Mouse (Mus musculus) C2C12 (cell line): Measurements from ENCODE around the gene Ripk4. TPM values are rescaled to one million over a fixed set of nuclear protein-coding genes. Genes with fewer than 3 reads are reported as not detected.

Experiments
- H3K27me3 ChIP-seq: one replicate; pipeline ENCODE4 v1.6.1; 2011; ENCODE audit not compliant: control insufficient read depth, insufficient read depth, insufficient read length
- H3K36me3 ChIP-seq: one replicate; pipeline ENCODE4 v1.6.1; 2011; ENCODE audit not compliant: control insufficient read depth, insufficient read depth
- H3K4me3 ChIP-seq: one replicate; pipeline ENCODE4 v1.5.1; 2011; ENCODE audit warnings: mild to moderate bottlenecking, control low read depth; ENCODE audit not compliant: poor library complexity, insufficient read depth, severe bottlenecking
- H3K79me2 ChIP-seq: one replicate; pipeline ENCODE4 v1.6.1; 2011; ENCODE audit not compliant: control insufficient read depth, insufficient read depth
- H3K79me3 ChIP-seq: one replicate; pipeline ENCODE4 v1.6.1; 2011; ENCODE audit warnings: low read depth, control low read depth
- H3ac ChIP-seq: one replicate; pipeline ENCODE3; 2011; ENCODE audit warnings: low read depth; ENCODE audit not compliant: control insufficient read depth, insufficient read length
- CEBPB ChIP-seq: IDR thresholded peaks from one replicate; pipeline ENCODE4 v1.6.1; 2011; ENCODE audit warnings: low read depth, mild to moderate bottlenecking, control low read depth, moderate library complexity
- CTCF ChIP-seq: IDR thresholded peaks from one replicate; pipeline ENCODE4 v1.5.1; 2011; ENCODE audit not compliant: control insufficient read depth, insufficient read depth, insufficient read length
- FOSL1 ChIP-seq: IDR thresholded peaks from one replicate; pipeline ENCODE4 v1.8.0; 2011; ENCODE audit warnings: mild to moderate bottlenecking, low read length; ENCODE audit not compliant: poor library complexity, insufficient read depth, severe bottlenecking
- MAX ChIP-seq: IDR thresholded peaks from one replicate; pipeline ENCODE4 v1.6.1; 2011; ENCODE audit warnings: mild to moderate bottlenecking, control low read depth
- MYOD1 ChIP-seq: IDR thresholded peaks from one replicate; pipeline ENCODE4 v1.6.1; 2011; ENCODE audit warnings: low read depth; ENCODE audit not compliant: control insufficient read depth, insufficient read length
- MYOG ChIP-seq: IDR thresholded peaks from one replicate; pipeline ENCODE4 v1.6.1; 2011; ENCODE audit not compliant: control insufficient read depth, insufficient read length; ENCODE audit errors: extremely low read depth
- USF1 ChIP-seq: IDR thresholded peaks from one replicate; pipeline ENCODE4 v1.6.1; 2011; ENCODE audit warnings: low read depth, mild to moderate bottlenecking, control low read depth, moderate library complexity
- polyA plus RNA-seq: library from polyadenylated mRNA; unstranded; fragments of >200 nt; fragmentation: generic; extraction: Trizol; gene quantifications from one replicate; pipeline ENCODE4 v1.2.1, GENCODE M21; 2012; ENCODE audit warnings: missing spikeins

Gene Ripk4
- polyA plus RNA-seq, 1 experiment: not detected

- no peak overlapping the region for H3K4me3 ChIP-seq
- no peaks in the 10 kb centered on the region for H3K27me3 ChIP-seq
- no peaks in the 10 kb centered on the region for H3K79me3 ChIP-seq
- no peaks in the 10 kb centered on the region for H3K36me3 ChIP-seq
- no peak for TF ChIP-seq CEBPB
- no peak for TF ChIP-seq MYOG
- TF ChIP-seq FOSL1: no peak
- TF ChIP-seq CTCF: no peak
- no peak for TF ChIP-seq MYOD1
- TF ChIP-seq USF1: no peak
- TF ChIP-seq MAX: no peak
- no peak overlapping the region for H3ac ChIP-seq
- no peaks in the 10 kb centered on the region for H3K79me2 ChIP-seq
Observed at GRCm38 (mm10) chr16:97726436-97726835, 37.2 kb downstream of the Ripk4 start.

GRCm38 (mm10) chr16:97720093-97720492 lies 43.5 kb downstream of the Ripk4 start:
- Histone ChIP-seq H3ac (no peak overlapping the region), H3K79me2 (no peaks in the 10 kb centered on the region), H3K79me3 (no peaks in the 10 kb centered on the region), H3K4me3 (no peak overlapping the region), H3K36me3 (no peaks in the 10 kb centered on the region), H3K27me3 (no peaks in the 10 kb centered on the region)
- TF ChIP-seq MYOD1 (no peak), MAX (no peak), FOSL1 (no peak), MYOG (no peak), CEBPB (no peak), USF1 (no peak), CTCF (no peak)

- no peaks in the 10 kb centered on the region for H3K27me3 ChIP-seq
- H3ac ChIP-seq: no peak overlapping the region
- no peak overlapping the region for H3K4me3 ChIP-seq
- no peaks in the 10 kb centered on the region for H3K36me3 ChIP-seq
- no peak for TF ChIP-seq MYOG
- TF ChIP-seq CTCF: no peak
- TF ChIP-seq MAX: no peak
- peak; percentile 76 for TF ChIP-seq MYOD1
- no peaks in the 10 kb centered on the region for H3K79me2 ChIP-seq
- H3K79me3 ChIP-seq: no peaks in the 10 kb centered on the region
Observed at GRCm38 (mm10) chr16:97719392-97719983, 44.1 kb downstream of the Ripk4 start.

- no peak for TF ChIP-seq MYOG
- TF ChIP-seq FOSL1: peak; percentile 54
- TF ChIP-seq MAX: no peak
- TF ChIP-seq CEBPB: peak; percentile 91
- TF ChIP-seq MYOD1: peak; percentile 91
- H3K36me3 ChIP-seq: no peaks in the 10 kb centered on the region
Observed at GRCm38 (mm10) chr16:97716567-97716966, 47.0 kb downstream of the Ripk4 start.

GRCm38 (mm10) chr16:97712129-97712528 lies 51.5 kb downstream of the Ripk4 start:
- Histone ChIP-seq H3K27me3 (no peaks in the 10 kb centered on the region), H3K36me3 (no peaks in the 10 kb centered on the region), H3K79me3 (no peaks in the 10 kb centered on the region), H3ac (no peak overlapping the region), H3K79me2 (no peaks in the 10 kb centered on the region), H3K4me3 (no peak overlapping the region)
- TF ChIP-seq MAX (no peak), MYOG (no peak), CTCF (no peak), CEBPB (no peak), MYOD1 (no peak), USF1 (no peak), FOSL1 (no peak)

More at GRCm38 (mm10) chr16:97716567-97716966, 47.0 kb downstream of the Ripk4 start:
- no peak overlapping the region for H3ac ChIP-seq
- no peak overlapping the region for H3K4me3 ChIP-seq
- no peaks in the 10 kb centered on the region for H3K27me3 ChIP-seq
- no peaks in the 10 kb centered on the region for H3K79me3 ChIP-seq
- no peaks in the 10 kb centered on the region for H3K79me2 ChIP-seq

- Histone ChIP-seq H3K27me3 (no peaks in the 10 kb centered on the region), H3K79me2 (no peaks in the 10 kb centered on the region), H3ac (no peak overlapping the region), H3K4me3 (no peak overlapping the region), H3K79me3 (no peaks in the 10 kb centered on the region), H3K36me3 (no peaks in the 10 kb centered on the region)
- TF ChIP-seq USF1 (no peak), CTCF (no peak), FOSL1 (no peak), MYOG (no peak), CEBPB (no peak), MAX (no peak), MYOD1 (no peak)
Observed at GRCm38 (mm10) chr16:97701871-97702270, 61.7 kb downstream of the Ripk4 start.
